Mouse (Mus musculus) c-Kit-positive CD71-negative TER-119-negative erythroid progenitor cells, embryonic 14.5 days (primary cell): ENCODE data around the gene Hpcal4.

Experiments
- DNase-seq: peaks from one replicate; pipeline ENCODE4 v3.0.0-alpha.2; 2013; ENCODE audit warnings: low read depth

The Hpcal4 gene

GRCm38 (mm10) chr4:123201186-123202093, 18.4 kb downstream of the Hpcal4 start, which contains the start of gene Nt5c1a:
Gene Nt5c1a, plus strand, starts transcription at chr4:123201504.
- DNase-seq, result no peak

DNA sequence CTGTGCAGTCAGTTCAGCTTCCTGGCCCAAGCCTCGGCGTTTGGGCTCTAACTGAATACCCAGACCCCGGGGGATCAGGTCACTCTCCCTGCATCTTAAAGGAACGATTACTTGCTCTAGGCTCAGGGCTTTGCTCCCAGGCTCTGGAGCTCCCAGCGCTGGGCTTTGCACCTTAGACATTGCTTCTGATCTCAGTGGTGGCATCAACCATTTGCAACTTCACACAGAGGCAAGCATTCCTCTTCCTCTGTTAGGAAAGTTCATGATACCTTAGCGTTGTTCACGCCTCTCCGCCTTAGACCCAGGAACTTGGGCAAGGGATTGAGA, 19.0 kb downstream of the Hpcal4 start:
- DNase-seq, result no peak

- DNase-seq, result no peak
These were observed 24.3 kb downstream of the Hpcal4 start for GRCm38 (mm10) chr4:123207337-123207736.

GRCm38 (mm10) chr4:123210996-123211395, 28.0 kb downstream of the Hpcal4 start:
- DNase-seq, result no peak

DNA sequence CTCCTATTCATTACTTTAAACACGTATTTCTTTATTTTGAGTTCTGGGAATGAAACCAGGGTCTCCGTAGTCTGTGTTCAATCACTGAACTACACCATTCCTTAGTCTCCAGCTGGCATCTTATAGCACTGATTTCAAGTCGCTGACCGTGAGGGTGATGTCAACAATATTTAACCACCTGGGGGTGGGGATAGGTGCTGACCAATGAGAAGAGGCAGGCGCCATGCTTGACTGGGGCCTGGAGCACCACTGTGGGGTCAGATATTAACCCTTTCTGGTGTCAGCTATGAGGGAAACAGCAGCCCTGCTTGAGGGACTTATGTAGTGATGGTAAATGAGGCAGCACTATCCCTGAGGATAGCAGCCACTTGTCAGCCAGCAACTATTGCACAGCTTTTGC, 28.4 kb downstream of the Hpcal4 start:
- DNase-seq, result no peak

DNA sequence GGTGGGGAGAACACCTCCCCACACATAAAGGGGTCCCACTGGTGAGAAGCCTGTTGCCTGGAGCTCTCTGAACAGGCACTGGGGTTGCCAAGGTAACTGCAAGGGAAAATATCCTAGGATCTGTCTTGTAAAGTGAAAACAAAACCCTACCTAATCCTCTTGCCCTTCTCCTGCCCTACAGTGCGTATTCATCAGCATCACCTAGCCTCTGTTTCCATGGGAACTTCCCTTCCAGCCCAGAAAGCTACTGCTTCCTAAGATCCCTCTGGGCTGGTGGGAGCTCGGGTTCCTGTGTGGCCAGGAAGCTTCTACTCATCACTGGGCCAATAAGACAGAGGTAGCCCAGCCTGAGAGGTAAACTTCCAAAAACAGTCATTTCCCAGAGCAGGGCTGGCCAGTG, 29.3 kb downstream of the Hpcal4 start:
- no peak for DNase-seq

DNA sequence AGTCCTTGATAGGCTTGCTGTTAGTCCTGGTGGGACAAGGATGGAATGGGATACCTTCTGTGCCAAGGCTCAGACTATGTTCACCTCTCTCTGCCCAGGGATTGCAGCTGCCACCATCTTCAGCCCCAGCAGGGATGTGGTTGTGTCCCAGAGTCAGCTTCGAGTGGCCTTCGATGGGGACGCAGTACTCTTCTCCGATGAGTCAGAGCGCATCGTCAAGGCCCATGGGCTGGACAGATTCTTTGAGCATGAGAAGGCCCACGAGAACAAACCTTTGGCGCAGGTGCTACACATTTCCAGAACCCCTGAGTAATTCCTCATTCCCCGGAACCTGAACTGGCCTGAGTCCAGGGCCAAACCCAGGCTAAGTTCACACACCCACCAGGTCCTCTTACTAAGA, 30.9 kb downstream of the Hpcal4 start:
- no peak for DNase-seq

GRCm38 (mm10) chr4:123215367-123215766, 32.3 kb downstream of the Hpcal4 start:
- no peak for DNase-seq

- DNase-seq, result no peak
These were observed 33.8 kb downstream of the Hpcal4 start for GRCm38 (mm10) chr4:123216782-123217181.

DNA sequence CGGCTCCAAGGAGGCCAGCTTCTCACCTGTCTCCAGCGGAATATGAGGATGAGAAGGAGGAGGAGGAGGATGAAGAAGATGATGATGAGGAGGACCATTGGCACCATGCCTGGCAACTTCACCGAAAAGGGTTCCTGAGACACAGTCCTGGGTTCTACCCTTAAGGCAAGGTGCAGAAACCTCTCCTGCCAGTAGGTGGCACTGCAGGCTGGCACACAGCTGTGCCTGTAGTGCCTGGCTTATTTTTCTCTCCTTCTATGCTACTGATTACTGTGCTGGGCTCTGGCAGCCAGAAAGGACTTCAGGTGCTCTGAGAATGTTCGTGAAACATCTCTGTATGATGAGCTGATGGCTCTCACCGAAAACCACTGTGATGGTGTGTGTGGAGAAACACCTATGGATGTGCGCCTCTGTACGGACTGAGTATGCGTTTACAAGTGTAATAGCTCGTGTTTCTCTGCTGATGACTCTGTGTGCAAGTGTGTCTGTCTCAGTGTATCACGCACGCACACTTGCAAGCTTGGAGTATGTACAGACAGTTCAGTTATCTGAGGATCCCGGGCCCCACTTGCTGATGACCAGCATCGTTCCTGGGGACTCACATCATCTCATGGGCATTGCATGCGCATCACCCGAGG, 36.8 kb downstream of the Hpcal4 start:
- no peak for DNase-seq

GRCm38 (mm10) chr4:123220637-123221036, 37.6 kb downstream of the Hpcal4 start:
- DNase-seq, result no peak

- DNase-seq, result no peak
These were observed 40.3 kb downstream of the Hpcal4 start for GRCm38 (mm10) chr4:123223309-123223708.

- DNase-seq, result no peak
These were observed 42.8 kb downstream of the Hpcal4 start for GRCm38 (mm10) chr4:123225718-123226403.

- no peak for DNase-seq
These were observed 44.7 kb downstream of the Hpcal4 start for GRCm38 (mm10) chr4:123227707-123228106.

- DNase-seq, result no peak
These were observed 45.2 kb downstream of the Hpcal4 start for GRCm38 (mm10) chr4:123228270-123228669.

DNA sequence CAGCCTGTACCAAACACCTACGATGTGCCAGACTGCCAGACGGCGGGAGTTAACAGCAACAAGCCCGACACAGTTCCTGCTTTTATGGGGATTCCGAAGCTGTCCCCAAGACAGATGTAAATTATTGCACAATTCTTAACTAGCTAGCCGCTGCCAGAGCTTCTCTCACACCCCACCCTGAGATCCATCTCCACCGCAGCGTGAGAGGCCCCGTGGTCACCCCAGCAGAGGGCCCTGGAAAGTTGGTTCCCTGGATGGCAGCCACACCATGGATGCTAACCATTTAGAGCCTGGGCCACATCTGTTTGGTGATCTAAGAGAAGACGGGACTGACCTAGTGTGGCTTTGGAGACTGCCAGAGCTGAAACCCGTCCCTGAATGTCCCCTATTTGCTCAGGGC, 46.1 kb downstream of the Hpcal4 start:
- no peak for DNase-seq

- no peak for DNase-seq
These were observed 49.8 kb downstream of the Hpcal4 start for GRCm38 (mm10) chr4:123232841-123233240.

DNA sequence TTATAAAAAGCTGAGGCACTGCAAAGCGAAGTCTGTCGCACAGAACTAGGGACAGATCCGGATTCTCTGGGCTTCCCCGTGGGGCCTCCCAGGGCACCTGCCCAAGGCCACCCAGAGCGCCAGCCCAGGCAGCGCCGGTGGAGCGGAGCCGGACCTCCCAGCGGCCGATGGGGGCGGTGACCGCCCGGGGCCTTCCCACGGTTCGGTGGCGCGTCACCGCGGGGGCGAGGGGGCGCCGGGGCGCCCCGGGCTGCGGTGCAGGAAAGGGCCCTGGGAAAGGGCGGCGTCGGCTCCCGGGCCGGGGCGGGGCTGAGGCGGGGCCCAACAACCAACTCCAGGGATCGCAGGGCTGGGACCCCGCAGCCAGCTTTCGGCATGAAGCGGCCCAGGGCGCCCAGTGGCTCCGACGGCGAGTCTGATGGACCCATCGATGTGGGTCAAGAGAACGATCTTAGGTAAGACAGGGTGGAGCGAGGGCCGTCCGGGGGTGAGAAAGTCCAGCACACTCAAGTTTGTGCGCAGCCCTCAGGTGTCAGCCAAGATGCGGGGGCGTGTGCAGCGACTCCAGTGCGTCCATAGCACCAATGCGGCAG, 50.6 kb downstream of the Hpcal4 start, which contains the start of gene Heyl:
Gene Heyl (plus strand): TSS at position 65 of the 593 bp plus-strand sequence.
- DNase-seq, result no peak

DNA sequence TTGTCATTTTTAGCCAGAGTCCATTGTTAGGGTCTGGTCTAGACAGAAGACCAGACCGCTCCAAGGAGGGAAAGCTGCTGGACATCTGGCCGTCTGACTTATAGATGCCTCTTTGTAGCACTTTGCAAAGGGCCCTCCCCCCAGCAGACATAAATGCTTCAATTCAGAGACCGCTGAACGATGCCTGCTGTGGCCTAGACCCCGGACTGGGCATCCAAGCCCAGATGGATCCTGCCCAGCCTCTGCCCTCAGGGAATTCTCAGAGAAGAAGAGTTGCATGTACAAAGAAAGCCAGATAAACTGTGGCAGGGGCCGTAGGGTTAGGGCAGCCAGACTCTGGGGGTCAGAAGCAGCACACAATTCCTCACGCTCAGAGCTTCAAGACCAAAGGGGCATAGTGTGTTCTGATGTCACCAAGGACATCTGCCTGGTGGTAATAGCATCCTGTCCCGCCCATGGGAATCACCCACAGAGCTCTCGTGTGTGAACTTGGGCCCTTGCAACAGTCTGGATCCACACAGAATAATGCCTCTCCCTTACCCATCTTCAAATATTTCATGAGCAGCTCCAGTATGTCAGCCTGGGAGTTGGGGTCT, 52.9 kb downstream of the Hpcal4 start:
- no peak for DNase-seq

GRCm38 (mm10) chr4:123236431-123237031, 53.5 kb downstream of the Hpcal4 start:
- DNase-seq, result no peak
